Mouse (Mus musculus) colon, adult 2 months (tissue): Measurements from ENCODE around the gene Cyth2. TPM values are rescaled to one million over a fixed set of nuclear protein-coding genes. Genes with fewer than 3 reads are reported as not detected.

Source experiments
- polyA plus RNA-seq: library from polyadenylated mRNA; depleted of rRNA; stranded (reverse); fragments of >200 nt; gene quantifications from 2 replicates; pipeline ENCODE4 v1.2.3, GENCODE M21; 2012; rRNA removed

The Cyth2 gene
- 58.1 and 61.0 TPM in 2 replicates for polyA plus RNA-seq

DNA sequence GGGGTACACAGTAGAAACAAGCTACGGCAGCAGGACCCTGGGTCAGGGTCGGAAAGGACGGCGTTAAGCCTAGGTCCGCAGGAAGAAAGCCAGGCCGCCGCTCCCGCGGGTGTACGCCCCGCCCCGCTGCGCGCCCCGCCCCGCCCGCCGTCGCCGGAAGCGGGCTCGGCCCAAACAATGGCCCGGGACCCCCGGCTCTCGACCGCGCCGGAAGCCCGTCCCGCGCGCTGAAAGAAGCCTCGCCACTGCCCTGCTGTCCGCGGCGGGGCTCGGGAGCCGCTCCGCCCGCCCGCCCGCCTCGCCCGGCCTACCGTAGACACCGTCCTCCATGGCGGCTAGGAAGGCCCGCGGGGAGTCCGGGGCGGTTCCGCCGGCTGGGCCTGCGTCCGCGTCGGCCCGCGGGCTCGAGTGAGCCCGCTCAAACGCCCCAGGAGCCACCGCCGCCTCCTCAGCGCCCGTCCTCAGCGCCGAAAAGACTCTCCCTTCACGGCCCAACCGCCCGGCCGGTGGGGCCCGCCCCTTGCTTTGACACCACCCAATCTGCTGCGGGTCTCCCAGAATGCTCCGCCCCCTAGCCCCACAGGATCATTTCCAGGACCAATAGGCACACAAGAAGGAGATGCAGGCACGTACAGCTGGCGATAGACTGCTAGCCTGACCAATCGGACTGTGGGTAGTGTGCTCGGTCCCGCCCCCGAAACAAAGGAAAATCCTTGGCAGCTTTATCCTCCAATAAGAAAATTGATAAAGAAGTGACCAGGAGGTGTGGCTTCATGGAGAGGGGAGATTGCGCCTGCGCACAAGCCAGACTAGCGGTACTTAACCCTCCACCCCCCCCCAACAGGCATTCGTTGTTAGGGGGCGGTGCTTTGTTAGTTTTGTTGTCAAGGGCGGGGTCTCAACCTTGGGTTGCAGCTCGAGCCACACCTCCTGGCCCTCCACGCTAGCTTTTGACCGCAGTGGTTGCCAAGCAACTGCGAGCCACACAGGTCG lies at the start of gene Cyth2:
Gene Cyth2, minus strand, starts transcription at position 795 of the 993 bp plus-strand sequence.

DNA sequence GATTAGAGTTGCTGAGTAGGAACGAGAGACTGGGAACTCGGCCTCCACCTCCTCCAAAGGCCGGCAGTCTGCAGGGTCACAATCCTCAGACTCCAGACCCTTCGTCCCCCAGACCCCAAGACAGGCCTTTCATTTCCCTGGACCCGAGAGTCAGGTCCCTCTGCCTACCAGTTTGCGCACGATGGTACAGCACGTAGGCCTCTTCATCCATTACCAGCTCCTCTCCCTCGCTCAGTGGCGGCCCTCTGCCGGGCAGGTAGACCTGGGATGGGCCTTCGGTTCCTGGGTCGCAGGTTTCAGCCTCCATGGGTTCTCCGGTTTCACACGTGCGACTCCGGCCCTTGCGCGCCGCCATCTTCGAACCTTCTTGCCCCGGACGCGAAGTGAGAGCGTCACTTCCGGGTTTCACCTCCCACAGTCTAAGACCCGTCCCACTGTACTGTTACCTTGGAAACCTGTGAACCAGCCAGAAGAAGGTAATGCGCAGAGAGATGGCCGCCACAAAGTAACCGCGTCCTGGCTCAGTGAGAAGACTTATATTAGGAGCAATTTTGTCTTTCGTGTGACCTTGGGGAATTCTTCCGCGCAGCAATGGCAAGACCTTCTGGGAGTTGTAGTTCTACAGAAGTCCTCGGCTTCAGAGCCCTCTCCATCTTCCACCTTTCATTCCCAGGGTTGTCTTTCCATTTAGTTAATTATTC lies 16.2 kb upstream of the Cyth2 start, which contains the start of gene Grwd1:
Gene Grwd1, minus strand, starts transcription at position 518 of the 701 bp plus-strand sequence.

DNA sequence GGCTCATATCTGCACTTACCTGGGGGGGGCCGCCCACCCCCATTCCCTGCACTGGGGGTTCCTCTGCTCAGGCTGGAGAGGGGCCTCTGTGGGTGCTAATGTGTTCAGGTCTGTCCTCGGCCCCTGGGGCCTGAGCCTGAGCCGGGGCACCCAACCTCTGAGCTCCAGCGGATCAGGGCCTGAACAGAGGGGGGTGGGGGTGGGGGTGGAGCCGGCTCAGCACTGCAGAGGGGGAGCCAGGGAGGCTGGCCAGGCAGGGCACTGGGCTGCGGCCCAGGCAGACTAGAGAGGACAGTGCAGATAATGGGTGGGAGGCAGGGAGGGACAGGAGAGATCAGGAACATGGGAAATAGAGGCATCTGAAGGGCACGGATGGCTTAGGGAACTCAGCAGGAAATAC lies 10.2 kb upstream of the Cyth2 start, which contains the start of gene Kcnj14:
Gene Kcnj14, minus strand, starts transcription at position 185 of the 400 bp plus-strand sequence.

DNA sequence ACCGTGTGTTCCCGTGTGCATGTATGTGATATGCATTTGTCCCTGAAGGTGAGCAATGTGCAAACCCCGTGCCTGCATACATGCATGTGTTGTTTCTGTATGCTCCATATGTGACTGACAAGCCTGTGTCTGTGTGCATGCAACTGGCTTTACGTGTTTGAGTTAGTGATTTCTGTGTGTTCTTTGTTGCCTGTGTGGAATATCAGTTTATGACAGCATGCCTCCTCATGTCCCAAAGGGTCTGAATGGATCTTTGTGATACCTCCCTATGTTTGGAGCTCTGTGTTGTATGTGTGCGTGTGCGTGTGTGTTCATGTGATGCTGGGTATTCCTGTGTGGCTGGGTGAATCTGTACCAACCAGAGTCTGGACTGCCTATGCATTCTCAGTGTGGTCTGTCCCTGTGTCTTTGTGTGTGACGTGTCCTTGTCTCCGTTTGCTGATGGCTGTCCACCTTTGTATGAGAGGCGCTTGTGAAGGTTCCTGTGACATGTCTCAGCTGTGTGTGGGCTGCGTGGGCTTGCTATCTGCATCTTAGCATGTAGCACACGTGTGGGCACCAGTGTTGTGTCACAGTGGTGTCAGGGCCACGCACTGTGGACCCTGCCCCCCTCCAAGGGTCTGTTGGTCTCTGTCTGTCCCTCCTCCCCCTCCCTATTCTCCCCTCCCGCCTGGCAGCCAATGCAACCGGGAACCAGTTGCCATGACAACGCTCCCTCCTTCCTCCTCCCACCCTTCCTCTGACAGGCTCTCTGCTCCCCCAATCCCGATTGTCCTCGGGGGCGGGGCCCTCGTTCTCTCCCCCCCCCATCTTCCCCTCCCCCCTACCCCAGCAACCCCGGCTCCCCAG lies 29.6 kb downstream of the Cyth2 start, which contains the start of gene Sult2b1:
Gene Sult2b1, minus strand, starts transcription at position 146 of the 849 bp plus-strand sequence.

DNA sequence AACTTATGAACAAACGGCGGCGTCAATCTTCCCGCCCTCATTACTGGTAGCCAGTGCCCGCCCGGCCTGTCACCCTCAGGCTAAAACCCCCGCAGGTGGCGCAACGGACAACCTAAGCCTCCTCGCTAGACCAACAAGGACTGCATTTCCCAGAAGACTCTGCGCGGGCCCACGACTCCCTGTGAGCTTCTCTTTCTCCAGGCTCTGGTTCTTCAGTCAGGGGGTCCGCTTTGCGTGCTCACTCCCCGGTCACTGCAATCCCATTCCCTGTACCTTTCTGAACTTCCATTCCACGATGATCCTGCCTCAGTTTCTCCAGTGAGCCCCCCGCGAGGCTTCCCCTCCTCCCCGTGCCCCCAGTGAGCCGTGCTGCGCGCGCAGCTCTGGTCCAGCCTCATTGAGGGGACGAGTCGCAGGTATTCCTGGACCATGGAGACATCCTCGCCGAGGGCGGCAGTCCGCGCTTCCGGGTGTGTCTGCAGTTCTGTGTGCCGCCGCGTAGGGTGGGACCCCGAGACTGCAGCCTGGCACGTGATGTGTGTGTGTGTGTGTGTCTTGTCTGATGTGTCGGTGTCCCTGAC lies 30.8 kb downstream of the Cyth2 start, which contains the start of gene Lmtk3:
Gene Lmtk3, plus strand, starts transcription at position 228 of the 581 bp plus-strand sequence.

Other genes with a start within 250 kb of the Cyth2 start
- 55.8 and 58.0 TPM in 2 replicates for gene Bcat2, start 244.4 kb downstream of the Cyth2 start, polyA plus RNA-seq
- gene Fgf21, start 199.1 kb downstream of the Cyth2 start, polyA plus RNA-seq: 0.16 and 0.57 TPM in 2 replicates
- 1.8 and 2.4 TPM in 2 replicates for gene Fut1, start 197.3 kb downstream of the Cyth2 start, polyA plus RNA-seq
- 0.23 and 0.32 TPM in 2 replicates for gene Izumo1, start 192.8 kb downstream of the Cyth2 start, polyA plus RNA-seq
- 8.1 and 12.7 TPM in 2 replicates for gene Rasip1, start 187.1 kb downstream of the Cyth2 start, polyA plus RNA-seq
- 1.3 and 2.5 TPM in 2 replicates for gene Mamstr, start 174.6 kb downstream of the Cyth2 start, polyA plus RNA-seq
- gene Fut2, start 148.2 kb downstream of the Cyth2 start, polyA plus RNA-seq: 145 and 187 TPM in 2 replicates
- gene Ntn5, start 130.6 kb downstream of the Cyth2 start, polyA plus RNA-seq: 5.1 and 17.7 TPM in 2 replicates
- gene Sec1, start 120.2 kb downstream of the Cyth2 start, polyA plus RNA-seq: 0.63 and 0.67 TPM in 2 replicates
- 9.5 and 19.2 TPM in 2 replicates for gene Car11, start 114.7 kb downstream of the Cyth2 start, polyA plus RNA-seq
- 29.4 and 35.9 TPM in 2 replicates for gene Dbp, start 109.5 kb downstream of the Cyth2 start, polyA plus RNA-seq
- 2,262 and 2,660 TPM in 2 replicates for gene Rpl18, start 99.1 kb downstream of the Cyth2 start, polyA plus RNA-seq
- gene Sphk2, start 96.6 kb downstream of the Cyth2 start, polyA plus RNA-seq: 113 and 134 TPM in 2 replicates
- 572 and 657 TPM in 2 replicates for gene Fam83e, start 93.4 kb downstream of the Cyth2 start, polyA plus RNA-seq
- 0.24 and 0.36 TPM in 2 replicates for gene Spaca4, start 88.8 kb downstream of the Cyth2 start, polyA plus RNA-seq
- gene Lmtk3, start 30.8 kb downstream of the Cyth2 start, polyA plus RNA-seq: 5.0 and 6.1 TPM in 2 replicates
- gene Sult2b1, start 29.9 kb downstream of the Cyth2 start, polyA plus RNA-seq: 36.4 and 39.2 TPM in 2 replicates
- gene Kcnj14, start 10.2 kb upstream of the Cyth2 start, polyA plus RNA-seq: 0.20 and 0.43 TPM in 2 replicates
- 10.6 and 12.5 TPM in 2 replicates for gene Grwd1, start 16.4 kb upstream of the Cyth2 start, polyA plus RNA-seq
- gene Kdelr1, start 58.2 kb upstream of the Cyth2 start, polyA plus RNA-seq: 211 and 311 TPM in 2 replicates
- 5.3 and 8.1 TPM in 2 replicates for gene Grin2d, start 63.8 kb upstream of the Cyth2 start, polyA plus RNA-seq
- 0.30 and 0.32 TPM in 2 replicates for gene Syngr4, start 82.1 kb upstream of the Cyth2 start, polyA plus RNA-seq
- 53.2 and 56.2 TPM in 2 replicates for gene Tmem143, start 82.4 kb upstream of the Cyth2 start, polyA plus RNA-seq
- 123 and 152 TPM in 2 replicates for gene Emp3, start 106.8 kb upstream of the Cyth2 start, polyA plus RNA-seq
- 5.0 and 8.4 TPM in 2 replicates for gene Ccdc114, start 109.5 kb upstream of the Cyth2 start, polyA plus RNA-seq
- gene Abcc6, start 215.7 kb upstream of the Cyth2 start, polyA plus RNA-seq: 6.2 and 11.0 TPM in 2 replicates
- 30.6 and 33.7 TPM in 2 replicates for gene Nomo1, start 219.1 kb upstream of the Cyth2 start, polyA plus RNA-seq